Mouse (Mus musculus): ENCODE measurements around the gene Limk2.

- TF ChIP-seq CTCF (IDR thresholded peaks at IDR 0.05; ENCODE audit: low read depth) (no peak), EP300 (IDR thresholded peaks at IDR 0.05; ENCODE audit: low read depth) (no peak)
These were observed 97.2 kb downstream of the Limk2 start for GRCm38 (mm10) chr11:3311586-3312347.

Measured in heart, postnatal 0 days (tissue).